Mouse (Mus musculus): Measurements from ENCODE around the gene Kcne1. TPM values are rescaled to one million over a fixed set of nuclear protein-coding genes. Genes with fewer than 3 reads are reported as not detected.

Kcne1 gene
- total and polyA plus RNA-seq, 2 experiments from 2014 or later: 1.7 TPM; not detected in 1

DNA sequence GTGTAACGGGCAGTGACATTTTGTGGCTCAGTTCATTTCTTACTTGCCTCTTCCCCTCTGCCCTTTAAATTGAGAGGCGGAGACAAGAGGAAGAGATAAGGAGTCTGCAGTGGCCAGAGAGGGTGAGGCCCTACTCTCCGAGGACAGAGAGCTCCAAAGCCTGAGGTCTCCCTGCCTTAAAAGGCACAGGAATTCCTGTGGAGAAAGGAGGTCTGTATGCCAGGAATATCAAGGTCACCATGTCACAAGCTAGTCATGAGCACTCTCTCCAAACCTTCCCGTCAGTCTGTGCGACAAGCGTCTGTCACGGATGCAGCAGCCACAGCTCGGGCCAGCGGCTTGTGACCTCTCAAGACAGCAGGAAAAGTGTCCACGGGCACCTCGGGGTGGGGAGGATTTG lies 14.1 kb downstream of the Kcne1 start:
- no peaks in the 10 kb centered on the region for H3K9me3 ChIP-seq (ENCODE audit: low read length)
- WGBS: 67% methylated on average over 11 of the region's 11 CpGs
- DNase-seq (ENCODE audit: low spot score) (no peak), ATAC-seq (ENCODE audit: low FRiP score) (no peak)
- H3K4me3 ChIP-seq (ENCODE audit: low read depth, low read length): no peak overlapping the region
- H3K4me1 ChIP-seq (ENCODE audit: insufficient read depth, low read length): no peaks in the 10 kb centered on the region
- no peaks in the 10 kb centered on the region; the same call in 1 of the 2 replicates for H3K27me3 ChIP-seq (ENCODE audit: insufficient read depth, low read length)
- H3K4me2 ChIP-seq (ENCODE audit: low read depth, low read length, poor library complexity, severe bottlenecking): no peak overlapping the region
- TF ChIP-seq CTCF (IDR thresholded peaks at IDR 0.05): no peak
- no peak overlapping the region for H3K9ac ChIP-seq (replicated peaks; ENCODE audit: low read length, poor library complexity, severe bottlenecking)
- H3K27ac ChIP-seq (ENCODE audit: low read depth, low read length): no peak overlapping the region
- no peaks in the 10 kb centered on the region for H3K36me3 ChIP-seq (ENCODE audit: insufficient read depth, low read length)

DNA sequence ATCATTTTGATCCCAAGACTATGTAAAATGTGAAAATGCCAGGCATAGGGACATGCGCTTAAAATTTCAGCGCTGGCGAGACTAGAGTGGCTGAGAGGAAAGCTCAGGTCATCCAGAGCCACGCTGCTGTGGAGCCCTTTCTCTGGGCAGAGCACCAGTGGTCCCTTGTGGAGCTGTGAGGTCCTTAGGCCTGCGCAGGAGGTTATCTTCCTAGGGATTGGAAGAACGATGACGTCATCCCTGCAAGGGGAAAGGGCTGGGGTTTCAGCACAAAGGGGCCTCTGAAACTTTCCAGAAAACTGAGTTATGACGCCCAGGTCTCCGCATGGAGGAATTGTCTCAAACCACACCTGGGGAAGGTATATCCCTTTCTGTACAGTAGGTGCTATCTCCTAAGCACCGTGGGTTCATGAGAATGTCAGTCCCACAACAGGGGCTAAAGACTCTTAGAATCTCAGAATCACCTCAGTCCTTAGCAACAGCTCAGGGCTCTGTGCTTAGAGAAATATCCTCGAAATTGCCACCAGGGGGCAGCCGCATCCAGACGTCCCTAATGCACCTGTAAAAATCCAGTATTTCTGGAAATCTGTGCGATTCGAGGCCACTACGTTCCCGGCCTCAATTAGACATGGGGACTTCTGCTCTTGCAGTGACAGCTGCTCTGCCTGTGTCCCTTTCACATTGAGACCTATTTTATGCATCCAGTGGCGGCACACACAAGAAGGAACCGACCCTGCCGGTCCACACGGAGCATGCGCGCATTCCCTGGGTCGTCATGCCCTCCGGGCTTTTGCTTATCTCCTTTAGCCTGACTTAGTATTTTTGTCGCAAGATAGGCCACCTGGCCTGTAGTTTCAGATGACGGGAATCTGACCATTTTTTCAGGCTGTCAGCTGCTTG lies 18.4 kb downstream of the Kcne1 start:
- H3K4me3 ChIP-seq (ENCODE audit: low read depth, low read length): peak overlapping the region; percentile 12; the same call in 1 of the 2 replicates
- 26% methylated on average over 27 of the region's 27 CpGs for WGBS
- H3K9me3 ChIP-seq (ENCODE audit: low read length): no peaks in the 10 kb centered on the region
- H3K4me2 ChIP-seq (ENCODE audit: low read depth, low read length, poor library complexity, severe bottlenecking): peak overlapping the region; percentile 50
- DNase-seq (ENCODE audit: low spot score) (peak; percentile 92), ATAC-seq (ENCODE audit: low FRiP score) (peak; percentile 69)
- no peaks in the 10 kb centered on the region; the same call in 1 of the 2 replicates for H3K27me3 ChIP-seq (ENCODE audit: insufficient read depth, low read length)
- TF ChIP-seq CTCF (IDR thresholded peaks at IDR 0.05): peak; percentile 93
- no peak overlapping the region for H3K27ac ChIP-seq (ENCODE audit: low read depth, low read length)
- H3K4me1 ChIP-seq (ENCODE audit: insufficient read depth, low read length): no peaks in the 10 kb centered on the region
- H3K36me3 ChIP-seq (ENCODE audit: insufficient read depth, low read length): no peaks in the 10 kb centered on the region
- 0 out of 2 replicates have a peak overlapping the region, but pooled peaks have one; percentile 29 for H3K9ac ChIP-seq (replicated peaks; ENCODE audit: low read length, poor library complexity, severe bottlenecking)

DNA sequence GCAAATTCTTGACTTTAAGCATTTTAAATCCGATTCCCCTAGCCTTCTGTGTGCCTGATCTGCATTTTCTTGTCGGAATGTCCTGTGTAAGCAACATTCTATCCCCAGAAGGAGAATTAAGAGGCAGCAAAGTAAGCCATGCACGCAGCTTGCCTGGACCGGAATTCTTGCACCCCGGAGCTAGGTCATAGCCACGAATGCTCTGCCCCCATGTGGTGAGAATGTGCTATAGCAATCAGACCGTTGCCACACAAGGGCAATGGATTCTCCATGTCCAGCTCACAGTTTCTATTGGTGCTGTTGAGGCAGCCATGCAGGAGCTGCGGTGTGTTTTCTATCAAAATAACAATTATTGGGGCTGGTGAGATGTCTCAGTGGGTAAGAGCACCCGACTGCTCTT lies 23.0 kb downstream of the Kcne1 start:
- Histone ChIP-seq H3K36me3 (ENCODE audit: insufficient read depth, low read length) (no peaks in the 10 kb centered on the region), H3K4me1 (ENCODE audit: insufficient read depth, low read length) (no peaks in the 10 kb centered on the region), H3K9ac (replicated peaks; ENCODE audit: low read length, poor library complexity, severe bottlenecking) (no peak overlapping the region), H3K9me3 (ENCODE audit: low read length) (no peaks in the 10 kb centered on the region), H3K27ac (ENCODE audit: low read depth, low read length) (no peak overlapping the region), H3K4me2 (ENCODE audit: low read depth, low read length, poor library complexity, severe bottlenecking) (no peak overlapping the region), H3K4me3 (ENCODE audit: low read depth, low read length) (no peak overlapping the region), H3K27me3 (ENCODE audit: insufficient read depth, low read length) (no peaks in the 10 kb centered on the region; the same call in 1 of the 2 replicates)
- peak; percentile 95 for TF ChIP-seq CTCF (IDR thresholded peaks at IDR 0.05)
- peak; percentile 85 for DNase-seq (ENCODE audit: low spot score)
- peak; percentile 47; the same call in 1 of the 2 replicates for ATAC-seq (ENCODE audit: low FRiP score)
- WGBS: 9% methylated on average over 9 of the region's 9 CpGs

DNA sequence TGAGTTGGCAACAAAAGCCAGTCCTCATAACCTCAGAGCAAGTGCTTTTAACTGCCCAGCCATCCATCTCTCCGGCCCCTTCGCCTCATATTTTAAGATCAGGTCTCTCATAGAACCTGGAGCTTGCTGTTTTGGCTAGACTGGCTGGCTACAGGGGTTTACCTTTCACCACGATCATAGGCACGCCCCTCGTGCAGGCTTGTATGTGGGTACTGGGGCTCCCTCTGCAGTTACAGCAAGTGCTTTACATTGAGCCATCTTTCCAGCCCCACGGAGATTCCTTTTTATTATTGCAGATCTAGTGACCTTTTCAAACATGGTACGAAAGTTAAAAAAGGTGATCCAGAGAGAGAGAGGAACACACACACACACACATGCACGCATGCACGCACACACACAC lies 24.7 kb downstream of the Kcne1 start:
- H3K27ac ChIP-seq (ENCODE audit: low read depth, low read length): no peak overlapping the region

DNA sequence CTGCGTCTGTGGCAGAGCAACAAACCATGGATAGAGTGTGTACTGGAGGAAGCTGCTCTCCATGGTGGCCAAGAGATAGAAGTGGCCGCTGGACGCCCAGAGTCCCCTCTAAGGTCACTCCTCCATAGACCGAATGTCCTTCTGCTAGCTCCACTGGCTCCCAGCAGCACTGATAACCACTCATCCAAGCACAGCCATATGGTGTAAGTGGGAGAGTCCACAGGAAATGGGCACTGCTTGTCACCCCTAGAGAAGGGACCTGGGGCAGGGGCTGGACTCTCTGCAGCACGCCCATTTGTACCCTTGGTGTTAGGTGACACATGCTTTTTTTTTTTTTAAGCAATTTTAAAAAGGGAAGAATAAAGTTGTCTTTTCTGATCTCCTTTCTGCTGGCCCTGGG lies 28.3 kb downstream of the Kcne1 start:
- Histone ChIP-seq H3K27ac (ENCODE audit: low read depth, low read length) (no peak overlapping the region), H3K9ac (replicated peaks; ENCODE audit: low read length, poor library complexity, severe bottlenecking) (no peak overlapping the region), H3K27me3 (ENCODE audit: insufficient read depth, low read length) (no peaks in the 10 kb centered on the region), H3K4me2 (ENCODE audit: low read depth, low read length, poor library complexity, severe bottlenecking) (no peak overlapping the region), H3K4me3 (ENCODE audit: low read depth, low read length) (no peak overlapping the region), H3K9me3 (ENCODE audit: low read length) (no peaks in the 10 kb centered on the region), H3K4me1 (ENCODE audit: insufficient read depth, low read length) (no peaks in the 10 kb centered on the region), H3K36me3 (ENCODE audit: insufficient read depth, low read length) (no peaks in the 10 kb centered on the region)
- ATAC-seq (ENCODE audit: low FRiP score) (no peak), DNase-seq (ENCODE audit: low spot score) (no peak)
- 80% methylated on average over 5 of the region's 5 CpGs for WGBS
- TF ChIP-seq CTCF (IDR thresholded peaks at IDR 0.05): no peak

More for the DNA sequence above, 24.7 kb downstream of the Kcne1 start:
- no peaks in the 10 kb centered on the region for H3K4me1 ChIP-seq (ENCODE audit: insufficient read depth, low read length)
- 76% methylated on average over 9 of the region's 9 CpGs for WGBS
- no peak overlapping the region for H3K9ac ChIP-seq (replicated peaks; ENCODE audit: low read length, poor library complexity, severe bottlenecking)
- no peaks in the 10 kb centered on the region for H3K27me3 ChIP-seq (ENCODE audit: insufficient read depth, low read length)
- H3K9me3 ChIP-seq (ENCODE audit: low read length): no peaks in the 10 kb centered on the region
- ATAC-seq (ENCODE audit: low FRiP score): no peak
- H3K4me3 ChIP-seq (ENCODE audit: low read depth, low read length): no peak overlapping the region
- H3K36me3 ChIP-seq (ENCODE audit: insufficient read depth, low read length): no peaks in the 10 kb centered on the region
- no peak overlapping the region for H3K4me2 ChIP-seq (ENCODE audit: low read depth, low read length, poor library complexity, severe bottlenecking)
- TF ChIP-seq CTCF (IDR thresholded peaks at IDR 0.05): peak; percentile 38
- peak; percentile 21 for DNase-seq (ENCODE audit: low spot score)

DNA sequence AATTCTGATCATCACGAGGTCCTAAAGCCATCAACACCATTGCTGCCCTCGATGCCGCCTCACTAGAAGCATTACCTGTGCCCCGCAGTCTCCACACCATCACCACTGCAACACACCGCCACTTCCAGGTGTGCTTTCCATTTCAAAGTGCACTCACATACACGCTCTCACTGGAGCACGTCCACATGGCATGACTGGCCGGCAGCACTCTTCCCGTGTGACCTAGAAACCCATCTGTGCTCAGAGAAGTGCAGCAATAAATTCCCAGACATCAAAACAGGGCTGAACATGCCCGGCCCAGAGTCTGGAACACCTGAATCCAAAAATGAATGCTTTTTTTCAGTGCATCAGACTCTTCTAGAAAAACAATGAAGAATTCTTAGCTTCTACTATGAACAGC lies 31.4 kb downstream of the Kcne1 start:
- H3K9ac ChIP-seq (replicated peaks; ENCODE audit: low read length, poor library complexity, severe bottlenecking): no peak overlapping the region
- H3K9me3 ChIP-seq (ENCODE audit: low read length): no peaks in the 10 kb centered on the region
- no peak overlapping the region for H3K27ac ChIP-seq (ENCODE audit: low read depth, low read length)
- H3K4me1 ChIP-seq (ENCODE audit: insufficient read depth, low read length): no peaks in the 10 kb centered on the region
- no peak overlapping the region for H3K4me3 ChIP-seq (ENCODE audit: low read depth, low read length)
- 89% methylated on average over 10 of the region's 10 CpGs for WGBS
- DNase-seq (ENCODE audit: low spot score) (no peak), ATAC-seq (ENCODE audit: low FRiP score) (no peak)
- H3K27me3 ChIP-seq (ENCODE audit: insufficient read depth, low read length): no peaks in the 10 kb centered on the region
- no peaks in the 10 kb centered on the region for H3K36me3 ChIP-seq (ENCODE audit: insufficient read depth, low read length)
- no peak for TF ChIP-seq CTCF (IDR thresholded peaks at IDR 0.05)
- no peak overlapping the region for H3K4me2 ChIP-seq (ENCODE audit: low read depth, low read length, poor library complexity, severe bottlenecking)

Data from midbrain, postnatal 0 days (tissue).